Mouse (Mus musculus) lung, postnatal 0 days (tissue): ENCODE data around the gene Gm4340. TPM values are rescaled to one million over a fixed set of nuclear protein-coding genes. Genes with fewer than 3 reads are reported as not detected.
"Not testable (repeated sequence)": the region's sequence is repeated elsewhere in the genome, so short reads cannot be mapped to it uniquely, and the experiment has no call there.

Experiments
- ATAC-seq: fragments of 200-750 bp; cut with Nextera tagmentation; 2 replicates; pipeline ENCODE4 v1.8.0; 2017; ENCODE audit warnings: moderate library complexity
- DNase-seq: peaks from one replicate; pipeline ENCODE4 v3.0.0-alpha.2; 2016; ENCODE audit warnings: low spot score
- H3K27ac ChIP-seq: fragments of 300-500 bp; sonication (generic); 2 replicates; pipeline ENCODE4 v1.5.1; 2014; ENCODE audit warnings: antibody characterized with exemption, mild to moderate bottlenecking, low read length, mixed read lengths
- H3K27me3 ChIP-seq: fragments of 300-500 bp; sonication (generic); replicated peaks from 2 replicates; pipeline ENCODE4 v1.6.1; 2014; ENCODE audit warnings: low read length, mixed read lengths; ENCODE audit not compliant: insufficient read depth
- H3K36me3 ChIP-seq: fragments of 300-500 bp; sonication (generic); 2 replicates; pipeline ENCODE4 v1.6.1; 2014; ENCODE audit warnings: low read length, mixed read lengths; ENCODE audit not compliant: insufficient read depth
- H3K4me1 ChIP-seq: fragments of 300-500 bp; sonication (generic); 2 replicates; pipeline ENCODE4 v1.6.1; 2014; ENCODE audit warnings: antibody characterized with exemption, low read depth, low read length, mixed read lengths; ENCODE audit not compliant: insufficient read depth
- H3K4me2 ChIP-seq: fragments of 300-500 bp; sonication (generic); replicated peaks from 2 replicates; pipeline ENCODE4 v1.6.1; 2014; ENCODE audit warnings: low read depth, mild to moderate bottlenecking, low read length, moderate library complexity, mixed read lengths
- H3K4me3 ChIP-seq: fragments of 300-500 bp; sonication (generic); 2 replicates; pipeline ENCODE4 v1.5.1; 2014; ENCODE audit warnings: low read depth, low read length
- H3K9ac ChIP-seq: fragments of 300-500 bp; sonication (generic); replicated peaks from 2 replicates; pipeline ENCODE4 v1.6.1; 2014; ENCODE audit warnings: low read depth, mild to moderate bottlenecking
- H3K9me3 ChIP-seq: fragments of 300-500 bp; sonication (generic); 2 replicates; pipeline ENCODE4 v1.6.1; 2016; ENCODE audit warnings: low read length, mixed read lengths
- CTCF ChIP-seq: IDR thresholded peaks from 2 replicates; pipeline ENCODE4 v1.5.1; 2016; ENCODE audit warnings: antibody characterized with exemption, mild to moderate bottlenecking
- EP300 ChIP-seq: IDR thresholded peaks from 2 replicates; pipeline ENCODE4 v1.6.1; 2016; ENCODE audit warnings: antibody characterized with exemption, mild to moderate bottlenecking, control low read depth
- WGBS: fragments of 180-500 bp; shearing (Covaris S2); extraction: QIAGEN DNeasy Blood & Tissue Kit; methylation state at CpG from one replicate; pipeline ENCODE4 v1.1.7; 2014; 5-methylcytosine and 5-hydroxymethylcytosine counted together
- polyA plus RNA-seq: library from polyadenylated mRNA; unstranded; fragments of >200 nt; fragmentation: Nextera tagmentation; extraction: Ambion mirVana; gene quantifications from 2 replicates; pipeline ENCODE4 v1.2.1, GENCODE M21; 2015

Gene Gm4340
- not detected in 2 replicates for polyA plus RNA-seq

DNA sequence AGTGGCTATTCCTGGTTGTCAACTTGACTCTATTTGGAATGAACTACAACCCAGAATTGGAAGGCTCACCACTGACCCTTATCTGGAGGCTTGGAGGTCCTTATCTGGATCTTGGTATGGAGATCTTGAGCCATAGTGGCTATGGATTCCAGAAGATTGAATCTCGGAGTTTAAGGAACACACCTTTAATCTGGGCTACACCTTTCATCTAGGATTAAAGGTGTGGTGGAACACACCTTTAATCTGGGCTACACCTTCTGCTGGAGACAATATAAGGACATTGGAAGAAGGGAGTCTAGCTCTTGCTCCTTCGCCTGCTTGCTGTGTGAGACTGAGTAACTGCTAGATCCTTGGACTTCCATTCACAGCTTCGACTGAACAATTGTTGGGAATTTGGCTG, at the start of gene Gm4340:
Gm4340 (plus strand) TSS at position 301 of the 400 bp plus-strand sequence.
- not testable (repeated sequence) for H3K4me2 ChIP-seq, H3K4me3 ChIP-seq, DNase-seq, H3K9me3 ChIP-seq, H3K27me3 ChIP-seq, H3K27ac ChIP-seq, H3K9ac ChIP-seq, H3K36me3 ChIP-seq, ATAC-seq, H3K4me1 ChIP-seq
- WGBS, result no CpG with 5 or more reads among the region's 3 CpGs

DNA sequence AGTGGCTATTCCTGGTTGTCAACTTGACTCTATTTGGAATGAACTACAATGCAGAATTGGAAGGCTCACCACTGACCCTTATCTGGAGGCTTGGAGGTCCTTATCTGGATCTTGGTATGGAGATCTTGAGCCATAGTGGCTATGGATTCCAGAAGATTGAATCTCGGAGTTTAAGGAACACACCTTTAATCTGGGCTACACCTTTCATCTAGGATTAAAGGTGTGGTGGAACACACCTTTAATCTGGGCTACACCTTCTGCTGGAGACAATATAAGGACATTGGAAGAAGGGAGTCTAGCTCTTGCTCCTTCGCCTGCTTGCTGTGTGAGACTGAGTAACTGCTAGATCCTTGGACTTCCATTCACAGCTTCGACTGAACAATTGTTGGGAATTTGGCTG, 42.6 kb upstream of the Gm4340 start, which contains the start of gene Gm6763:
Gm6763 (plus strand) TSS at position 301 of the 400 bp plus-strand sequence.
- not testable (repeated sequence) for H3K9me3 ChIP-seq, H3K4me1 ChIP-seq, H3K27ac ChIP-seq, ATAC-seq, H3K36me3 ChIP-seq, H3K9ac ChIP-seq, H3K27me3 ChIP-seq, DNase-seq, H3K4me3 ChIP-seq, H3K4me2 ChIP-seq
- no CpG with 5 or more reads among the region's 3 CpGs for WGBS

- H3K27me3 ChIP-seq, H3K9ac ChIP-seq, DNase-seq, H3K4me2 ChIP-seq, H3K27ac ChIP-seq, H3K4me3 ChIP-seq, H3K36me3 ChIP-seq, ATAC-seq, H3K9me3 ChIP-seq, H3K4me1 ChIP-seq: not testable (repeated sequence)
- WGBS, result no CpG with 5 or more reads among the region's 3 CpGs
Measured at GRCm38 (mm10) chr10:104159706-104160105, 34.1 kb upstream of the Gm4340 start, which contains the start of gene Gm8764. Gene Gm8764 (plus strand): TSS chr10:104160006.

GRCm38 (mm10) chr10:104168215-104168614, 25.6 kb upstream of the Gm4340 start, which contains the start of gene Gm21304:
Gene Gm21304 (plus strand): TSS chr10:104168515.
- no CpG with 5 or more reads among the region's 3 CpGs for WGBS

GRCm38 (mm10) chr10:104176724-104177123, 17.1 kb upstream of the Gm4340 start, which contains the start of gene Gm21312:
Gene Gm21312 (plus strand): TSS chr10:104177024.
- H3K4me3 ChIP-seq, H3K36me3 ChIP-seq, H3K9me3 ChIP-seq, H3K9ac ChIP-seq, DNase-seq, H3K27ac ChIP-seq, H3K4me1 ChIP-seq, H3K4me2 ChIP-seq, H3K27me3 ChIP-seq, ATAC-seq: not testable (repeated sequence)
- no CpG with 5 or more reads among the region's 3 CpGs for WGBS

More at GRCm38 (mm10) chr10:104168215-104168614, 25.6 kb upstream of the Gm4340 start, which contains the start of gene Gm21304:
- H3K27me3 ChIP-seq, H3K4me2 ChIP-seq, DNase-seq, H3K27ac ChIP-seq, H3K9ac ChIP-seq, ATAC-seq, H3K4me1 ChIP-seq, H3K4me3 ChIP-seq, H3K36me3 ChIP-seq, H3K9me3 ChIP-seq: not testable (repeated sequence)

- not testable (repeated sequence) for H3K4me1 ChIP-seq
Measured at GRCm38 (mm10) chr10:104185233-104185632, 8.6 kb upstream of the Gm4340 start, which contains the start of gene Gm20765. Gene Gm20765 (plus strand): TSS chr10:104185533.

DNA sequence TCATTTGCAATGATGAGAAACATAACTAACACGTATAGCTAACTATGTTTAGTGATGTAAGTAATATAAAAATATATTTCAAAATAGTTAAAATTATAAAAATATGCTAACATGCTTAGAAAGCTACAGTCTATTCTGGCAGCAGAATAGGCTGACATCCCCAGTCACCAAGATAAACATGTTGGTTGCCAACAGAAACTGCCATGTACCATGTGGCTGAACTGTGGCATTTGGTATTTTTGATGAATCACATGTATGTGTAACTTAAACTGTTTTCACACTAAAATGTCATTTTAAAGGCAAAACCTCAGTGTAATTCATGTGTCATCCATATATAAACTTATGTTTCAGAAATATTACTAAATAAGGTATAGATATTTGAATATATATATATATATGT, 15.8 kb downstream of the Gm4340 start:
- Histone ChIP-seq H3K4me3 (no peak overlapping the region), H3K27ac (no peak overlapping the region), H3K36me3 (no peaks in the 10 kb centered on the region), H3K4me2 (no peak overlapping the region), H3K4me1 (no peaks in the 10 kb centered on the region), H3K27me3 (no peaks in the 10 kb centered on the region), H3K9me3 (no peaks in the 10 kb centered on the region), H3K9ac (no peak overlapping the region)
- DNase-seq (no peak), ATAC-seq (no peak)
- 70% methylated on average over 1 of the region's 1 CpGs for WGBS
- TF ChIP-seq CTCF (no peak), EP300 (no peak)

More at GRCm38 (mm10) chr10:104185233-104185632, 8.6 kb upstream of the Gm4340 start, which contains the start of gene Gm20765:
- H3K4me2 ChIP-seq, H3K9me3 ChIP-seq, ATAC-seq, H3K36me3 ChIP-seq, DNase-seq, H3K27ac ChIP-seq, H3K4me3 ChIP-seq, H3K27me3 ChIP-seq, H3K9ac ChIP-seq: not testable (repeated sequence)
- WGBS, result no CpG with 5 or more reads among the region's 3 CpGs
